Mouse (Mus musculus): Measurements from ENCODE around the gene Nol6.
"Not testable (repeated sequence)": the region's sequence is repeated elsewhere in the genome, so short reads cannot be mapped to it uniquely, and the experiment has no call there.

Gene Nol6

GRCm38 (mm10) chr4:41084819-41085218 is 39.4 kb downstream of the Nol6 start:
- no peak for DNase-seq (ENCODE audit: low read depth, low spot score)

- not testable (repeated sequence) for DNase-seq (ENCODE audit: low read depth, low spot score)
Measured at GRCm38 (mm10) chr4:41082803-41083202, 41.5 kb downstream of the Nol6 start.

GRCm38 (mm10) chr4:41081733-41082132 is 42.5 kb downstream of the Nol6 start:
- no peak for DNase-seq (ENCODE audit: low read depth, low spot score)

- no peak for DNase-seq (ENCODE audit: low read depth, low spot score)
Measured at GRCm38 (mm10) chr4:41078726-41079125, 45.5 kb downstream of the Nol6 start.

GRCm38 (mm10) chr4:41074461-41074860 is 49.8 kb downstream of the Nol6 start:
- DNase-seq (ENCODE audit: low read depth, low spot score): no peak

- no peak for DNase-seq (ENCODE audit: low read depth, low spot score)
Measured at GRCm38 (mm10) chr4:41073008-41073817, 51.0 kb downstream of the Nol6 start.

- DNase-seq (ENCODE audit: low read depth, low spot score): no peak
Measured at GRCm38 (mm10) chr4:41071500-41072429, 52.5 kb downstream of the Nol6 start.

GRCm38 (mm10) chr4:41065196-41065595 is 59.1 kb downstream of the Nol6 start:
- no peak for DNase-seq (ENCODE audit: low read depth, low spot score)
